Mouse (Mus musculus) testis, adult 2 months (tissue): ENCODE measurements around the gene Gm20388. TPM values are rescaled to one million over a fixed set of nuclear protein-coding genes. Genes with fewer than 3 reads are reported as not detected.

ENCODE experiments used
- H3K27ac ChIP-seq: fragments of 200-500 bp; 2 replicates; pipeline ENCODE4 v1.5.1; 2012; ENCODE audit warnings: low read depth, low read length; ENCODE audit not compliant: control insufficient read depth, insufficient read depth
- H3K27me3 ChIP-seq: fragments of 200-500 bp; 2 replicates; pipeline ENCODE4 v1.6.1; 2012; ENCODE audit warnings: mild to moderate bottlenecking, low read length, moderate library complexity; ENCODE audit not compliant: control insufficient read depth, insufficient read depth
- H3K36me3 ChIP-seq: fragments of 200-500 bp; 2 replicates; pipeline ENCODE4 v1.6.1; 2012; ENCODE audit warnings: mild to moderate bottlenecking, low read length; ENCODE audit not compliant: control insufficient read depth, insufficient read depth
- H3K4me1 ChIP-seq: fragments of 200-500 bp; 2 replicates; pipeline ENCODE4 v1.6.1; 2012; ENCODE audit warnings: low read length; ENCODE audit not compliant: control insufficient read depth, insufficient read depth
- H3K4me3 ChIP-seq: fragments of 200-500 bp; 2 replicates; pipeline ENCODE4 v1.5.1; 2012; ENCODE audit warnings: low read depth, mild to moderate bottlenecking, low read length, moderate library complexity, mixed read lengths; ENCODE audit not compliant: control insufficient read depth
- CTCF ChIP-seq: fragments of 200-500 bp; IDR thresholded peaks from 2 replicates; pipeline ENCODE4 v1.5.1; 2012; ENCODE audit warnings: low read depth, mild to moderate bottlenecking, inconsistent platforms, low read length, moderate library complexity; ENCODE audit not compliant: control insufficient read depth, insufficient read depth, insufficient replicate concordance
- POLR2A ChIP-seq: fragments of 200-500 bp; IDR thresholded peaks from 2 replicates; pipeline ENCODE4 v1.6.1; 2012; ENCODE audit warnings: low read depth, mild to moderate bottlenecking, inconsistent platforms, low read length, moderate library complexity; ENCODE audit not compliant: control insufficient read depth
- polyA plus RNA-seq: library from polyadenylated mRNA; depleted of rRNA; stranded (reverse); fragments of >200 nt; gene quantifications from 2 replicates; pipeline ENCODE4 v1.2.3, GENCODE M21; 2012

Gm20388 gene
- polyA plus RNA-seq, 1 experiment: 5.6 TPM

DNA sequence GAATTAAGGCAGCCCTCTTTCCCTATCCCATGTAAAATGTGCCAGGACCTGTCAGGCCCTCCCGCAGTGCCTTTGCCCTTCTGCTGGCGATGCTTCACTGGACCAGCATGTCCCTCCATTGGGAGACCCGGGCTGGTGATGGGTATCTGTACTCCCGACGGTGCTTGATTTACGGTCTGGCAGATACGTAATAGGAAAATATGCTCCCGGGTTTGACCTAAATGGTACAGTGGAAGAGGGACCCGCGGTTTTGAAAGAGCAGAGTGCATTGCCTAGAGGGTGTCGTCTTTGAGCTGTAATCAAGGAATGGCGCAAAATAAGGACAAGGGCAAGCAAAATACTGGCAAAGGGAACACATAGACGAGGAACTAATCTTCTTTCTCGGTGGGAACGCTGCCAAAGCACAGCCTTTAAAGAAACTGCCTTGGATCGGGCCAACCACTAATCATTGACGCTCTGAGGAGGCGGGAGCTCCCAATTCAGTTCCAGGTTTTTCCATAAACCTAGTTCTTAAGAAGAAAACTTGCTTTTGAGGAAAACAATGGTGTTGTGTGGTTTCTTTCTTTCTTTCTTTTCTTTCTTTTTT is 1919.2 kb downstream of the Gm20388 start:
- Histone ChIP-seq H3K4me3 (peak overlapping the region; percentile 98), H3K27ac (peak overlapping the region; percentile 86), H3K27me3 (no peaks in the 10 kb centered on the region), H3K4me1 (peaks cover 6% of the 10 kb centered on the region), H3K36me3 (no peaks in the 10 kb centered on the region)
- TF ChIP-seq CTCF (no peak), POLR2A (no peak)

DNA sequence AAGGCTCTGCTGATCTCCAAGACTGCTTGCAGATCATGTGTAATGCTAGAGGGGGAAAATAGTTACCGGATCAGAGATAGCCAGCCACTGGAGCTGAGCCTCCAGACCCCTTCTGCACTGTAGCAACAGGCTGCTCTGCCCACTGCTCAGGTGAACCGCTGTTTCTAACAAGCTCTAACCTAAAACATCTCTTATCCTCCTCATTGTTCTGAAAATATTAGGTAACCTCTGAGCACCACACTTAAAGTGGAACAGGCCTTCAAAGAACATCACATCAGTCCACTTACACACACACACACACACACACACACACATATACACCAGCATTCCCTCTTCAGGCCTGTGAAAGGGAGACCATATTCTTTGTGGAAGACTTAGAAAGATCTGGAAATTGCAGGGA is 1921.4 kb downstream of the Gm20388 start:
- TF ChIP-seq CTCF (no peak), POLR2A (no peak)
- peaks cover 6% of the 10 kb centered on the region for H3K4me1 ChIP-seq
- H3K4me3 ChIP-seq: no peak overlapping the region
- H3K27ac ChIP-seq: no peak overlapping the region
- H3K27me3 ChIP-seq: no peaks in the 10 kb centered on the region
- H3K36me3 ChIP-seq: no peaks in the 10 kb centered on the region

DNA sequence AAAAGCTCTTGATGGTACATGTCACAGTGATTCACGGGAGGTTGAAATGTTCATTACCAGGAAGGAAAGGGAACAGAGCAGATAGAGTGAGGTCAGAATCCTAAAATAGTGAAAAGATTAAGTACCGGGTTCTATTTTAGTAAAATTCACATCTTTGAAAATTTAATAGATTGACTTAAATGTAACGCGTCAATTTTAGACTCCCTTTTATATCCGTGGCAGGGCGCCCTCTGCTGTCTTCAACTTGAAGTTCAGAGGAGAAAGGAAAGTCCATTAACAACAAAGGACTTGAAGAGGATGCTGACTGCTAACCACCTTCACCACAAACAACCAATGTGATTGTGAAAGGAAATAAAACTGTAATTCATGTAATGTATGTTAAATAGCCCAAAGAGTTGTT is 1921.9 kb downstream of the Gm20388 start:
- TF ChIP-seq CTCF (no peak), POLR2A (no peak)
- Histone ChIP-seq H3K4me3 (no peak overlapping the region), H3K27ac (no peak overlapping the region), H3K27me3 (no peaks in the 10 kb centered on the region), H3K4me1 (peaks cover 6% of the 10 kb centered on the region), H3K36me3 (no peaks in the 10 kb centered on the region)

DNA sequence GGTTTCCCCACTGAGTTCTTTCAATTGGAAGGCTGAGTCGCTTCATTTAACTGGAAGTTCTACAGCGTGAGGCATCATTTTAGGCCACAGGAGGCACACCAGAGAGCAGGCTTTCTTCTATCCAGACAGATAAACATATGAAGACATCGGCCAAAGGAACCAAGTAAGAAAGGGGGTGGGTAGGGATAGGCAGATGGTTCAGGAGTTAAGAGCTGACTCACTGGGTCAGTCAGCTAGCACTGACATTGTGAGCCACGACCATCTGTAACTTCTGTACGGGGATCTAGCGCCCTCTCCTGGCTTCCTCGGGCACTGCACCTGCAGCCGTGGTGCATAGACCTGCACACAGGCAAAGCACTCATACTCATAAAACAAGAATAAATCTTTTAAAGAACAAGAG is 1930.6 kb downstream of the Gm20388 start:
- H3K36me3 ChIP-seq: no peaks in the 10 kb centered on the region
- peaks cover 4% of the 10 kb centered on the region; the same call in 1 of the 2 replicates for H3K4me1 ChIP-seq
- no peaks in the 10 kb centered on the region for H3K27me3 ChIP-seq
- H3K4me3 ChIP-seq: no peak overlapping the region
- TF ChIP-seq POLR2A: no peak
- TF ChIP-seq CTCF: peak; percentile 97
- H3K27ac ChIP-seq: no peak overlapping the region

DNA sequence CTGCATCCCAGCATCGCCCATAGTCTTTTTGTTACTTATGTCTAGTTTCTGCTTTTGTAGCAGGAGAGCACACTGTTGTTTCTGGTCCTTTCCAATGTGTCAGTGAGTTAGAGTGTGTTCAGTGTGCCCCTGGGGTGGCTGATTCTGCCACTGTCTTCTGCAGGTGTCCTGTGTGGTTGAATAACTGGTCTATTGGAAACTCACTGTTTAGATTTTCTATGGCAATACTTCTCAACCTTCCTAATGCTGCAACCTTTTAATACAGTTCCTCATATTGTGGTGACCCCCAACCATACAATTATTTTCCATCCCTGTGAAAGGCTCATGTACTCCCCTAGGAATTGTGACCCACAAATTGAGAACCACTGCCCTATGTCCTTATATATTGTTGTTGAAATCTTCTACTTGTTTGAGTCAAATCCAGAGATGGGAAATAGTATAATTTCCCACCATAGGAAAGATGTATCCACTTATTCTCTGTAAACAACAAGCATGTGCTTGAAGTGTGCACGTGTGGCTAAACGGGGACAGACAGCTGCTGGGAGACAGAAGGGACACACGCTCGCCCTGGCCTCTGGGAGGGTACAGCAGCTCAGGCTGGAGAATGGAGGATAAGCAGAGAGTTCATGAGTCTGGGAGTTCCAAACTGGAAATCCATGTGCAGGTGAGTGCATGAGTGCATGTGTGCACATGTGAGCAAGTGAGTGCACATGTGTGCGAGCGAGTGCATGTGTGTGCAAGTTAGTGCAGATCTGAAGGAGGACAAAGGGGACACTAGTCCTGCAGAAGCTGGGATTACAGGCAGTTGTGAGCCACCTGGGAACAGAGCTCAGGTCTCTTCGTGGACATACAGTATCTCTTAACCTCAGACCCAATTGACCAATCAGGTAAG is 1931.7 kb downstream of the Gm20388 start:
- no peaks in the 10 kb centered on the region for H3K27me3 ChIP-seq
- H3K4me1 ChIP-seq: peaks cover 4% of the 10 kb centered on the region; the same call in 1 of the 2 replicates
- TF ChIP-seq CTCF (no peak), POLR2A (no peak)
- no peaks in the 10 kb centered on the region for H3K36me3 ChIP-seq
- H3K4me3 ChIP-seq: no peak overlapping the region
- H3K27ac ChIP-seq: no peak overlapping the region

DNA sequence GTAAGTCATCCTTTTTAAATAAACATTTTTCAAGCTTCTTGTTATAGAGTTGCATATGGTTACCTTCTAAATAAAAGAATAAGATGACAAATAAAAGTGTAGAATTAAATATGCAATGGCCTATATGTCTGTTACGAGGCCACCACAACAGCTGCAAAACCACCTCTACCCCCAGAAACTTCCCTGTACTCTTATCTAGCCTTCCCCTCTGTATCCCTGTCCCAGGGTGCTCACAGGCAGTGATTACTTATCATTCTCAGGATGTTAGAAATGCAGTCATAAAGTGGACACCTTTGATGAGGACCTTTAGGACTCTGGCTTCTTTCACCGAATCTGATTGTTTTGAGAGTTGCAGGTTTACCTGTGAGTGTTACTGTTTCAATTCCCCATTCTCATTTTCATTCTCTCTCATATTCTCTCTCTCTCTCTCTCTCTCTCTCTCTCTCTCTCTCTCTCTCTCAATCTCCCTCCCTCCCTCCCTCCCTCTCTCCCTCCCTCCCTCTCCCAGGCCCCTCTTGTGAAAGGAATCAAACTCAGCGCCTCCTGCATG is 1932.6 kb downstream of the Gm20388 start:
- TF ChIP-seq CTCF (no peak), POLR2A (no peak)
- Histone ChIP-seq H3K36me3 (no peaks in the 10 kb centered on the region), H3K4me1 (peaks cover 4% of the 10 kb centered on the region; the same call in 1 of the 2 replicates), H3K27ac (no peak overlapping the region), H3K4me3 (no peak overlapping the region), H3K27me3 (no peaks in the 10 kb centered on the region)

DNA sequence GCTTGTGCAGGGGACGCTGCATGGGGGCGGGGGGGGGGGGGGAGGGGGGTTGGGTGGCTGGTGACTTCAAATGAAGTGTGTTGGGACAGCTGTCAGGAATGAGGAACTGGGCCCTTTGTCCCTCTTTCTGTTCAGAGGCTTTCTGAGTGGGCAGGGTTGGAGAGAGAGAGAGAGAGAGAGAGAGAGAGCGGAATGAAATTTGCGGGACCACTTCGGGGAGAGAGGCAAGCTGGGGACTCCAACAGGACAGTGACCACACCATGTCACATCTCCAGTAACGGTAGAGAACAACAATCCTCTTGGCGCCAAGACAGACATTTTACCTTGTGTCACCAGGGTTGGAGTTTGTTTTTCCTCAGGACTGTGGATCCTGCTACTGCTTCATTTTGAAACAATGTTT is 1934.1 kb downstream of the Gm20388 start:
- H3K4me1 ChIP-seq: peaks cover 4% of the 10 kb centered on the region; the same call in 1 of the 2 replicates
- no peak overlapping the region for H3K27ac ChIP-seq
- H3K4me3 ChIP-seq: no peak overlapping the region
- no peaks in the 10 kb centered on the region for H3K27me3 ChIP-seq
- TF ChIP-seq POLR2A: no peak
- no peaks in the 10 kb centered on the region for H3K36me3 ChIP-seq
